Mouse (Mus musculus) heart, postnatal 0 days (tissue): ENCODE measurements around the gene Matk.

ENCODE experiments used
- CTCF ChIP-seq: IDR thresholded peaks from 2 replicates; pipeline ENCODE4 v1.5.1; 2016; ENCODE audit warnings: antibody characterized with exemption, control low read depth, low read depth
- EP300 ChIP-seq: IDR thresholded peaks from 2 replicates; pipeline ENCODE4 v1.6.1; 2016; ENCODE audit warnings: antibody characterized with exemption, low read depth

- peak; percentile 88 for TF ChIP-seq CTCF
- no peak for TF ChIP-seq EP300
These were observed 36.5 kb downstream of the Matk start for GRCm38 (mm10) chr10:81289278-81289677.
